Mouse (Mus musculus) lung, adult 2 months (tissue): ENCODE measurements around the gene Arhgef2. TPM values are rescaled to one million over a fixed set of nuclear protein-coding genes. Genes with fewer than 3 reads are reported as not detected.
A peak's percentile ranks its signal among the peaks of the same experiment; 100 is the strongest.
"Not testable (repeated sequence)": the region's sequence is repeated elsewhere in the genome, so short reads cannot be mapped to it uniquely, and the experiment has no call there.

Source experiments
- DNase-seq: peaks from one replicate; pipeline ENCODE4 v3.0.0; 2022
- H3K4me1 ChIP-seq: fragments of 200-500 bp; 2 replicates; pipeline ENCODE4 v1.6.1; 2011; ENCODE audit warnings: low read length; ENCODE audit not compliant: control insufficient read depth, insufficient read depth
- H3K4me3 ChIP-seq: fragments of 200-500 bp; replicated peaks from 2 replicates; pipeline ENCODE3; 2011; ENCODE audit warnings: low read depth, mild to moderate bottlenecking, control low read depth, low read length; ENCODE audit errors: extremely low read depth
- CTCF ChIP-seq: fragments of 200-500 bp; IDR thresholded peaks from 2 replicates; pipeline ENCODE4 v1.5.1; 2011; ENCODE audit warnings: mild to moderate bottlenecking, low read length, control low read depth; ENCODE audit not compliant: insufficient read depth
- POLR2A ChIP-seq: fragments of 200-500 bp; IDR thresholded peaks from 2 replicates; pipeline ENCODE4 v1.6.1; 2011; ENCODE audit warnings: low read depth, mild to moderate bottlenecking, control low read depth, low read length, borderline replicate concordance; ENCODE audit errors: extremely low read depth
- WGBS: fragments of 180-500 bp; shearing (Covaris S2); methylation state at CpG from one replicate; pipeline ENCODE4 v1.1.7; 2018; 5-methylcytosine and 5-hydroxymethylcytosine counted together
- polyA plus RNA-seq: library from polyadenylated mRNA; depleted of rRNA; stranded (reverse); fragments of >200 nt; gene quantifications from 2 replicates; pipeline ENCODE4 v1.2.3, GENCODE M21; 2012

Arhgef2 gene
- polyA plus RNA-seq, 1 experiment = 233 TPM

GRCm38 (mm10) chr3:88586640-88587039 lies 19.1 kb upstream of the Arhgef2 start:
- H3K4me3 ChIP-seq = no peak overlapping the region
- peaks cover 3% of the 10 kb centered on the region; the same call in 1 of the 2 replicates for H3K4me1 ChIP-seq
- 84% methylated on average over 5 of the region's 5 CpGs for WGBS
- DNase-seq = no peak
- TF ChIP-seq POLR2A = no peak

- 31% methylated on average over 5 of the region's 5 CpGs for WGBS
- DNase-seq = no peak
- Histone ChIP-seq H3K4me3 (no peak overlapping the region), H3K4me1 (peaks cover 12% of the 10 kb centered on the region)
- no peak for TF ChIP-seq POLR2A
- TF ChIP-seq CTCF = no peak
Measured at GRCm38 (mm10) chr3:88590246-88590645, 15.5 kb upstream of the Arhgef2 start.

- H3K4me1 ChIP-seq = peaks cover 12% of the 10 kb centered on the region
- 46% methylated on average over 3 of the region's 3 CpGs for WGBS
- H3K4me3 ChIP-seq = no peak overlapping the region
- TF ChIP-seq POLR2A (no peak), CTCF (no peak)
- no peak for DNase-seq
Measured at GRCm38 (mm10) chr3:88591044-88591443, 14.7 kb upstream of the Arhgef2 start.

- peak overlapping the region; percentile 59 for H3K4me3 ChIP-seq
- peak; percentile 77 for DNase-seq
- WGBS = 3% methylated on average over 9 of the region's 9 CpGs
- TF ChIP-seq POLR2A (no peak; the same call in 1 of the 2 replicates), CTCF (peak; percentile 36; the same call in 1 of the 2 replicates)
- H3K4me1 ChIP-seq = peaks cover 12% of the 10 kb centered on the region
Measured at GRCm38 (mm10) chr3:88591950-88592731, 13.6 kb upstream of the Arhgef2 start.

GRCm38 (mm10) chr3:88592942-88593576 lies 12.7 kb upstream of the Arhgef2 start:
- H3K4me3 ChIP-seq = peak overlapping the region; percentile 51
- peak; percentile 64 for DNase-seq
- TF ChIP-seq POLR2A = 0 out of 2 replicates have a peak, but pooled peaks have one; percentile 1
- TF ChIP-seq CTCF = no peak
- WGBS = 34% methylated on average over 10 of the region's 10 CpGs
- H3K4me1 ChIP-seq = peaks cover 12% of the 10 kb centered on the region

- Histone ChIP-seq H3K4me3 (peak overlapping the region; percentile 46), H3K4me1 (peaks cover 12% of the 10 kb centered on the region)
- TF ChIP-seq POLR2A (no peak), CTCF (no peak)
- WGBS = 34% methylated on average over 10 of the region's 10 CpGs
- peak; percentile 71 for DNase-seq
Measured at GRCm38 (mm10) chr3:88593893-88594580, 11.7 kb upstream of the Arhgef2 start.

- DNase-seq, H3K4me3 ChIP-seq, H3K4me1 ChIP-seq: not testable (repeated sequence)
- WGBS = 87% methylated on average over 4 of the region's 4 CpGs
Measured at GRCm38 (mm10) chr3:88596547-88596946, 9.2 kb upstream of the Arhgef2 start.

- TF ChIP-seq POLR2A = no peak
- no peak for TF ChIP-seq CTCF
- Histone ChIP-seq H3K4me1 (peaks cover 3% of the 10 kb centered on the region; the same call in 1 of the 2 replicates), H3K4me3 (no peak overlapping the region)
- WGBS = 61% methylated on average over 4 of the region's 4 CpGs
- DNase-seq = no peak
Measured at GRCm38 (mm10) chr3:88602466-88602865, 3.3 kb upstream of the Arhgef2 start.

- H3K4me1 ChIP-seq = peaks cover 3% of the 10 kb centered on the region; the same call in 1 of the 2 replicates
- H3K4me3 ChIP-seq = no peak overlapping the region
- 8% methylated on average over 6 of the region's 6 CpGs for WGBS
- TF ChIP-seq POLR2A (no peak), CTCF (peak; percentile 81)
- peak; percentile 80 for DNase-seq
Measured at GRCm38 (mm10) chr3:88603714-88604161, 2.0 kb upstream of the Arhgef2 start.

GRCm38 (mm10) chr3:88604863-88605262 lies 903 bp upstream of the Arhgef2 start:
- TF ChIP-seq CTCF (no peak), POLR2A (no peak)
- no peak for DNase-seq
- WGBS = 91% methylated on average over 7 of the region's 7 CpGs

More at GRCm38 (mm10) chr3:88604863-88605262, 903 bp upstream of the Arhgef2 start:
- Histone ChIP-seq H3K4me3 (no peak overlapping the region), H3K4me1 (peaks cover 3% of the 10 kb centered on the region; the same call in 1 of the 2 replicates)
